Mouse (Mus musculus) cerebral cortex, adult 2 months (tissue): ENCODE measurements around the gene Psma1.

ENCODE experiments used
- WGBS: fragments of 180-500 bp; shearing (Covaris S2); methylation state at CpG from one replicate; pipeline ENCODE4 v1.1.7; 2018; 5-methylcytosine and 5-hydroxymethylcytosine counted together

Gene Psma1

DNA sequence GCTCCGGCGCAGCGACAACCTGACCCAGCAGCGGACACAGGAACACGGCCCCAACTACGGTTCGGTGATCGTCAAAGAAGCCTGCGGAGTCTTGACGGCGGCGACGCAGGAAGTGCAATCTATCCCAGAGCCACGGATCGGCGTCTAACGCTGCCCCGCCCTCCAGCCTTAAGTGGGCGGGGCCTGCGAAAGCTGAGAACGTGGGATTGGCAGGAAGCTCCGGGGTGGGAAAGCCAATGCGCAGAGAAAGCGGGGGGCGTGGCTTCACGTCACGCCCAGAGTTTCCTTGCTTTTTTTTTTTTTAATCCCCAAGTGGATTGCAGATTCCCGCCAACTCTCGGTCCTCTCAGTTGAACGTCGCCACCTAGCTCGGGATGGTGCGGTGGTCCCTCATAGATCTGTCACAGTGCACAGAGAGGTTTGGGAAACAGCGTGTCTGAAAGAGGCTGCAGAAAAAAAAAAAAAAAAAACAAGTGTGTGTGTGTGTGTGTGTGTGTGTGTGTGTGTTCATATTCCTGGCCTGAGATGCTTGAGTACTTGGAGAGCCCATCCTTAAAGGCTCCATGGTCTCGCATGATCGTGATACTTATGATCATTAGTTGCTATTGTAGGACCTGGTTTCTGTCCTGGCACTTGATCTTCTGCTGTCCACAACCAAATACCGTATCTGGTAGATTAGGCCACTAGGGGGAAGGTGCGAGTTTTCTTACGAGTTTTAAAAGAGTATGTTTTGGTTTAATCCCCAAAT, at the start of gene Psma1:
Psma1 (minus strand) TSS at position 114 of the 748 bp plus-strand sequence.
- under 1% methylated on average over 39 of the region's 39 CpGs for WGBS

DNA sequence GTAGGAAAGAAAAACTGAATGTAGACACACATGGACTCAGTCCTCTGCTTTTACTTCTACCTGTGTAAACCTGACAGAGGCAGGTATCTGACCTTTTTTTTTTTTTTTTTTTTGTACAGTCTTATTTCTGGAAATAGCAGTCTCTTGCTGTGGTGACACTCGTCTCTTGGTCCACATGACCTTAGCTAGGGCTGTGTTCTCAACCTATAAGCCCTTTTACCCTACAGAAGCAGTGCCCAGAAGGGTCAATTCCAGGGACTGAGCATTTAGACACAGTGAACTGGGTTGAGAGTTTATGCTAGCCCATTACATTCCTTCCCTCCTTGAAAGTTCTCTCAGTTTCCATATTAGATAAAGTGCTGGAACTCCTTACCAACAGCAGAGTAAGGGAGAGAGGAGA, 47.6 kb upstream of the Psma1 start:
- 95% methylated on average over 1 of the region's 1 CpGs for WGBS

DNA sequence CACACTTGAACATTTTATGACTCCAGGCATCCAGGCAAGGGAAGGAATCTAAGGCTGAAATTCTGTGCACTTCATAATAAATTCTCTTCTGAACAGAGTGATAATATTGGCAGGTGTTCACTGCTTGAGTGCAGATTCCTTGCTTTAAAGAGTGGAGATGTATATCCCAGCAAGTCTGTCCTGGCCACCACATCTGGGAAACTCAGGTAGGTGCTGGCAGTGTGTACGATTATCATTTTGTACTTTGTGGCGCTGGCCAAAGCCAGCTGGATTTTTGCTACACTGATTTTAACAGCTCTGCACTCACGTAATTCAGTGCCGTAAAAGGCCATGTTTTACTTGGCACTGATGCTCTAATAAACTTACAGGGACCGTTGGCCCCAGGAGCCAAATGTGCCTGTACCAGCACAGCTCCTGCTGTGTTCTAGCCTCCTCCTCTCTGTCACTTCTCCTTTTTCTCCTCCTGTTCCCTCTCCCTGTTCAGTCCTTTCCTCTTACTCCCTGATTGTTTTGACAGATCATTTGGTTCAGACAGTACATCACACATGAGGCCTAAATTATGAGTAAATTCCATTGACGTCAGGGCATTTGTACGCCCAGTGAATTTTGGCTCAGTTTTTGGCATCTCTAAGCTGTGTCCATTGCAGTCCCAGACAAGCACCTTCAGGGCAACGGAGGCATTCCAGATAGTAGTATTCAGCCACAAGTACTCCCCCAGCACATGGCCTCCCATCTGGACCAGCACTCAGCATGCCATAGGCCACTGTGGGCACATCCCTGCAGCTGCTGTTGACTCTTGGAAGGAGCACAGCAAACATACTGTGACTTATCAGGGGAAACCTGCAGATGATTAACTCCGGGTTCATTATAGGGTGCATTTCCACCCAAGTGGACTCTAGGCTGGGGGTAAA, 46.9 kb upstream of the Psma1 start:
- 68% methylated on average over 9 of the region's 9 CpGs for WGBS

DNA sequence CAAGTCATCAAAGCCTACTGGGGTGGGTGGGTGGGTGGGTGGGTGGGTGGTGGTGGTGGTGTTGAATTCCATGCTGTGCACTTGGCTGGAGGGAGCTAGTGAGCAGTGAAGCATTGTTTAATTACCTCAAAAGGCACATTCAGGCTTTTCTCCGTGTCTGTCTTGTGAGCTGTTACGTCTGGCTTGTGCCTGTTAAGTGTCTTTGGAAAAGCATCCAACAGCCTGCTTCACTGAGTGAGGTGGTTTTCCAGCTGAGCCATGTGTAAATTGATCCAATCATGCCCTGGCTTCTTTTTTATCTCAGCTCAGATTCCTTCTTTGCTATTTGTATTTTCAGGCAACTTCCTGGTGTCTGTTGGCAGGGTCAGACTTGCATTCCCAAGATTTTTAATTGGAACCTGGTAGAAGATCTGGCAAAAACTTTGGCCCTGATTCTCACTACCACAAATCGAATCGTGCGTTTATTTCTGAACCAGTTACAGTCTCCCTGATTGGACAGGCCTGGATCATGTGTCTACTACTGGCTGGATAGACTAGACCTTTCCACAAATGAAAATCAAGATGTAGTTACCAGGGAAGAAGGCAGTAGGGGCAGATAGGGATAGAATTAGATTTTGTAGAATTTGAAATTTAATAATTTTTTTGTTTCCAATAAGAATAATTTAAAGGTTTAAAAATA, 45.9 kb upstream of the Psma1 start:
- 47% methylated on average over 5 of the region's 5 CpGs for WGBS

DNA sequence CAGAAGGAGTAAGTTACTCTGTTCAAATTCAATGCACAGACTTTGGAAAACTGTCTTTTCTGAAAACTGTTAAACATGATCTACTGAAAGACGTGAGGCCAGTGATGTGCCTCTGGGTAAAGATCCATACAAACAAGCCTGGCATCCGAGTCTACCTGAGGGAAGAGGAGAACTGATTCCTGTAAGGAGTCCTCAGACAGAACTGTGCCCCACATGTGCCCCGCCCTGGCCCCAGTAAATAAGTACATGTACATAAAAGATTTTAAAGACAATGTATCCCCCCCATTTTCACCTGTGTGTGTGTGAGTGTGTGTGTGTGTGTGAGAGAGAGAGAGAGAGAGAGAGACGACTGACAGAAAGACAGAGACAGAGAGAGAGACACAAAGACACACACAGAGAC, 42.0 kb upstream of the Psma1 start:
- WGBS: 86% methylated on average over 4 of the region's 4 CpGs

DNA sequence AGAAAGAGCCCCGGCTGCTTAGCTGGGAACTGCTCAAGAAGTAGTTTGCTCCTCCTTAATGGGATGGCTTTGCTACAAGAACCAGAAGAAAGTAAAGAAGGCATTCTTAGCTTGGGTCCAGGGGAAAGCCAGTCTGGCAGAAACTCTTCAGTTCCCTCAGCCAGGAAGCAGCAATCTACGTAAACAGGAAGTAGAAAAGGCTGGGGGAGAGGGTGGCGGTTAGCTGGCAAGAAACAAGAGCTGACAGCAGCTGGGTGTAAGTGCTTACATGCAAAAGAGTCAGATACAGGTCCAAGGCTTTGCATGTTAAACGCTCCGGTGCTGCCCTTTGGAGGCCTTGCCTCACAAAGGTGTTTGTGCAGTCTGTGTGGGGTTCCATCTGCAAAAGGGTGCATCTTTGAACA, 41.5 kb upstream of the Psma1 start:
- 42% methylated on average over 5 of the region's 5 CpGs for WGBS

DNA sequence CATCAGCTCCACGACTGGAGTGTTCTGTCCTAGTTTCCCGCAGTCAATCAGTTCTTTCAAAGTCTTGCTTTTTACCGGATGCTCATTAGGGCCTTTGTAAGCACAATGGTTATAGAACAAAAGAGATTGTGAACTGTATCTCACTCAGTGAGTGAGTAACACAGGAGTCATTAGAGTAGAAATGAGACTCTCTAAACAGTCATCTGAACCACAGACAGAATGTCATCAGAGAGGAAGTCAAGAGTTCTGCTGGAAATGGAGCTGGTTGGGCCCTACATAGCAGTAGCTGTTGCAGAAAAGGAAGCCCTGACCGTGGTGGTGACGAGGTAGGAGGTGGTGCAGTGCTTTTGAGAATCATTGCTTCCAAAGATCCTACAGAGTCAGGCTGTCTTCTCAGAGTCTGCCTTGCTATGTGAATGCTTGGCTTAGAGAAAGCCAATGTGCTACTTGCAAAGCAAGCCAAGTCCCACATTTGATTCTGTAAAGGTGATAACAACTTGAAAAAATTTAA, 40.5 kb upstream of the Psma1 start:
- 51% methylated on average over 5 of the region's 5 CpGs for WGBS

- WGBS: 60% methylated on average over 5 of the region's 5 CpGs
Measured at GRCm38 (mm10) chr7:114311209-114311608, 35.3 kb upstream of the Psma1 start.

DNA sequence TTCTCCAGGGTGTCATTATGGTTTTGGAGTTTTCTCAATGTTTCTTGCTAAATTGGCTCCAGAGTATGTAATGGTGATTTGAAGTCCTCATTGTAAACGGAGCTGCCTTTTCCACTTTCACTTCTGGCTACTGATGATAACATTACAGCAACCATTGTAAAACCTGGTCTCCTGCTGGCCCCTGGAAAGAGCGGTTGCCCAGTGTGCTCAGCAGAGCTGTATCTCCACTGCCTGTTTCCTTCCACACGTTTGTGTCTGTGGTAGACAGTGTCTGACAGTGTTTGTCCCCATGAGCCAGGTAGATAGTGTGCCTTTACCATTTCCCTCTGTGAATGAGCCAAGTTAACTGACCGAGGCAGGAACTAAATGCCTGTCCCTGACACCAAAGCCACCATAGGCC, 33.1 kb upstream of the Psma1 start:
- 70% methylated on average over 4 of the region's 4 CpGs for WGBS

DNA sequence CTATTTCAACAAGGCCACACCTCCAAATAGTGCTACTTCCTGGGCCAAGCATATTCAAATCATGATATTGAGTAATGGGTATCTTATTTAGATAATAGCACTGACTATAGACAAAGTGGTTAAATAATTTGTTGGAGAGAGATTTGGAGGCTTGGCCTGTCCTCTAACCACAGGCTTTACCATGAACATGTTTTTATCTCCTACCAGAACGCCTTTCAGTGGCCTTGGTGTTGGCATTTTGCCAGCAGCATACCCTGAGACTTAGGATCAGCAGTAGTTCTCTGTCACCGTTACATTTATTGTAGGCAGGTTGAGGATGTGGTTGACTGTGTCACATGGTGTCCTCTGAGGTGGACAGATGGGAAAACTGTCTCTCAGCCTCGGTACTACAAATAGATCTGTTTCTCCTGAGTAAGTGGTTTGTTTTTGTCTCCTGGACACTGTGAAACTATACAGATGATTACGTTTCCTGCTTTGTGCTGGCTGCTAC, 25.4 kb upstream of the Psma1 start:
- WGBS: 47% methylated on average over 4 of the region's 4 CpGs

DNA sequence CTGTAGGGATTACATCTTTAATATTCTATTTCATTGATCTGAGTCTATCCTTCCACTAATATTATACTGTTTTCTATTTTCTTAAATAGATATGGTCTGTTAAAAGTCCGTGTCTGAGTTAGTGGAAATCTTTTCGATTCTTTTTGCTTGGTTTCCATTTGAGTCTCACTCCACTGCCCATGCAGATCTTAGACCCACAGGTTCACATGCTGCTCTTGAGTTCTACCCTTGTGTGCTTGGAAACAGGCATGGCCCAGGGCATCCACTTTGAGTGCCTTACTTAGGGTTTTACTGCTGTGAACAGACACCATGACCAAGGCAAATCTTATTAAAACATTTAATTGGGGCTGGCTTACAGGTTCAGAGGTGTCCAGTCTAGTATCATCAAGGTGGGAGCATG, 24.9 kb upstream of the Psma1 start:
- WGBS: 95% methylated on average over 2 of the region's 2 CpGs

GRCm38 (mm10) chr7:114299247-114299646, 23.3 kb upstream of the Psma1 start:
- 56% methylated on average over 4 of the region's 4 CpGs for WGBS

GRCm38 (mm10) chr7:114294698-114295097, 18.8 kb upstream of the Psma1 start:
- WGBS: 90% methylated on average over 5 of the region's 5 CpGs

GRCm38 (mm10) chr7:114293903-114294302, 18.0 kb upstream of the Psma1 start:
- WGBS: 74% methylated on average over 5 of the region's 5 CpGs

- WGBS: 13% methylated on average over 12 of the region's 12 CpGs
Measured at GRCm38 (mm10) chr7:114292501-114292971, 16.6 kb upstream of the Psma1 start.

- 61% methylated on average over 15 of the region's 15 CpGs for WGBS
Measured at GRCm38 (mm10) chr7:114291461-114292335, 15.8 kb upstream of the Psma1 start.

GRCm38 (mm10) chr7:114290078-114290506, 14.2 kb upstream of the Psma1 start:
- WGBS: 64% methylated on average over 5 of the region's 5 CpGs

- 91% methylated on average over 14 of the region's 14 CpGs for WGBS
Measured at GRCm38 (mm10) chr7:114284296-114284910, 8.5 kb upstream of the Psma1 start.

GRCm38 (mm10) chr7:114283006-114283405, 7.1 kb upstream of the Psma1 start:
- 83% methylated on average over 9 of the region's 9 CpGs for WGBS

GRCm38 (mm10) chr7:114281671-114282070, 5.8 kb upstream of the Psma1 start:
- WGBS: 54% methylated on average over 3 of the region's 3 CpGs
